Mouse (Mus musculus) retina, postnatal 7 days (tissue): ENCODE measurements at regions not wholly inside any gene's neighbourhood (a gene's known extent, or its start where the extent isn't known, plus 50 kb on each side); places are given as distances from the start of the nearest gene placed in this dataset.

Source experiments
- DNase-seq: peaks from one replicate; pipeline ENCODE4 v3.0.0-alpha.2; 2012; ENCODE audit warnings: low read depth, low spot score

DNA sequence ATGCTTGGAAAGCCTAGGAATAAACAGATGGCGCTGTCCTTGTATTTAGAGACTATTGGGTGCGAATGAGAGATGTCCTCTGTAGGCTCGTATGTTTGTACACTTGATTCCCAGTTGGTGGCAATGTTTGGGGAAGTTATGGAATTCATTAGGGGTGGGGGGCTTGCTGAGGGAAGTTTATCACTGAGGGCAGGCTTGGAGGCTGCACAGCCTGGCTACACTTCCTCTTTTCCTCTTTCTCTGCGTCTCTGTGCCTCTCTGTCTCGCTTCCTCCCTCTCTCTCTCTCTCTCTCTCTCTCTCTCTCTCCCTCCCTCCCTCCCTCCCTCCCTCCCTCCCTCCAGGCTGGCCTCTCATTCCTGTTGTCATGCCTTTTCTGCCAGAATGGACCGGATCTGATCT, 104.2 kb upstream of the Arid2 start:
- DNase-seq, result no peak

DNA sequence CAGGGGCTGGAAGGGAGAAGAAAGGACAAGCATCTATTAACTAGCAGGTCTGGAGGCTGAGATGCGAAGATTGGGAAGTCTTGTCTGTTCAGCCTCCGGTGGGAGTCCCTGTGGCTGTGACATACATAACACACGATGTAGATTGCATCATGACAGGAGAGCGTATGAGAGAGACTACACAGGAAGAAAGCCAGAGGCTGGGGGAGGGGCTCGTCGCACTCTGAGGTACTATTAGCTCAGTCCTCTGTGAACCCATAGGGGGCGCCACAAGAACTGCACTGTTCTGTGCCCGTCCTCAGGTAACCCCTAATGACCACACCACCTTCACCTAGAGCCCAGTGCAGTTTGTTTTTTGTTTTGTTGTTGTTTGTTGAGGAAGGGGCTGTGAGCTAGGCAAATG, 102.7 kb upstream of the Arid2 start:
- DNase-seq, result no peak

DNA sequence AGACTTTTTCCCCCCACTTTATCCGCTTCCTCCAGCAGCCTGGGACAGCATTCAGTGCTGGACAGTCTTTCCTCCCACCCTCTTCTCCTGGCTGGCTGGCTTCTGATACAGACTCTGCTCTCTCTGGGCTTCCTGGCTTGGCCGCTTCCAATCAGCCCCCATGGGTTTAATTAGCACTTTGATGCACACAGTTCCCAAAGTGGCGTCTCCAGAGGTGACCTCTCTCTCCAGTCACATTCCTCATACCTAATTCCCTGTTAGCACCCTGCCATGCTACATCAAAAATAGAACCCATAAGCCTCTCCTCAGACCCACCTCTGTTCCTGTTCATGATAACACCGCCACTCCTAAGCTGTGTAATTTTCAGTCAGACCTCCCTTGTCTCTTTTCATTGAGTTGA, 101.9 kb upstream of the Arid2 start:
- no peak for DNase-seq

DNA sequence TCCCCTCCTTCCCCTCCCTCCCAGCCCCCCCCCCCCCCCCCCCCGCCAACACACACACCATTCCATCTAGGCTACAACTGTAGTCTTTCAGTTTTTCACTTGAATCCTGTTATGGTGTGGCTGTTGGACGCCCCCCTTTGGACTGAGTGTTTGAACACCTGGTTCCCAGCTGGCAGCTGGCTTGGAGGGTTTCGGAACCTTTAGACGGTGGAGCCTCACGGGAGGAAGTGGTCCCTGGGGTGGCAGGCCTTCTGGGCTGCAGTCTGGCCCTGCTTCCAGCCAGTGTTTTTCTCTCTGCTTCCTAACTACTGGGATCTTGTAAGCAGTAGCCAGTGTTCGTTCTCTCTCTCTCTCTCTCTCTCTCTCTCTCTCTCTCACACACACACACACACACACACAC, 101.4 kb upstream of the Arid2 start:
- DNase-seq, result no peak

DNA sequence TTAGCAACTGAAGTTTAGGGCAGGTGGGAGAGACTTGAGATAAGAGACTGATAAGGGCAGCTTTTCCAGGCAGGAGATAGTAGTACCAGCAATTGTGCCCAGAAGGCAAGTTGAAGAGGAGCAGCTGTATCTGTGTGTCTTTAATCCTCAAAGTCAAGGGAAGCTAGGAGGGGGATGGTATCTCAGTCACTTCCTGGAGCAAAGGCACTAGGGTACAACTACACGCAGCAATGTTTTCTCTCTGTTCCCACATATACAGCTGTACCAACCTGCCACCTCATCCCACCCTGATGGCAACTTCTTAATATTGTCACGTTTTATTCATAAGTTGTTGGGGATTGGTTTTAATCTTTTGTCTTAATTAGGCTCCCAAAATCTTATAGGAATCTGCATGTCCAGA, 97.8 kb upstream of the Arid2 start:
- DNase-seq, result no peak

DNA sequence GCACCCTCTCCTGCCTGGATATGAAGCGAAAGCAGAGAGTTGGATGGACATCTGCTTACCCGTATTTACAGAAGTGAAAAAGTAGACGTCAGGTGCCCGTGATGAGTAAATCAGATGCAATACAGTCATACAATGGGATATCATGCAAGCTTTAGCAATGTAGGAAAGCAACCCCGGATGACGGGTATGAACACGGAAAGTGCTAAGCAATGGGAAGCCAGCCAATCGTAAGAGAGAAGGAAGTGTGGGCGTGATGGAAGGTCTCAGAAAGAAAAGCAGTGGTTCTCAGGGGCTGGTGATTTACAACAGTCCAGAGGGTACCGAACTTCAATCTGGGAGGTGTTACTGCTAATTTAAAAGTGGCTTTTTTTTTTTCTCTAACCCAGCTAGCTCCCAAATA, 89.9 kb upstream of the Arid2 start:
- no peak for DNase-seq

DNA sequence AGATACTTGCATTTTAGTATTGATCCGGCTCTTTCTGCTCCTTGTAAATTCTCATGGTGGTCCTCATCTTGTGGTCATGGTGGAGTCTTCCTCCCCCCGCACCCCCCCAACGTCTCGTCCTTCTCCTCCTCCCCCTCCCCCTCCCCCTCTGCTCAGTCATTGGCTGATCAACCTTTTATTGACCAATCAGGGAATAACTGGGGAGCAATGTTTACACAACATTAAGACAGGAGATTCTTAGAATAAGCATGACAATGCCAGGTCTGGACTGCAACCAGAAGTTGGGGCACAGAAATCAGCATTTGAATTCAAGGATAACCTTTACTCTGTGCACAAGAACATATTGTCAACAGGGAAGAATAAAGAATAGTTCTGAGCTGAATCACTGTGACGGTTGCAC, 89.4 kb upstream of the Arid2 start:
- DNase-seq, result no peak

DNA sequence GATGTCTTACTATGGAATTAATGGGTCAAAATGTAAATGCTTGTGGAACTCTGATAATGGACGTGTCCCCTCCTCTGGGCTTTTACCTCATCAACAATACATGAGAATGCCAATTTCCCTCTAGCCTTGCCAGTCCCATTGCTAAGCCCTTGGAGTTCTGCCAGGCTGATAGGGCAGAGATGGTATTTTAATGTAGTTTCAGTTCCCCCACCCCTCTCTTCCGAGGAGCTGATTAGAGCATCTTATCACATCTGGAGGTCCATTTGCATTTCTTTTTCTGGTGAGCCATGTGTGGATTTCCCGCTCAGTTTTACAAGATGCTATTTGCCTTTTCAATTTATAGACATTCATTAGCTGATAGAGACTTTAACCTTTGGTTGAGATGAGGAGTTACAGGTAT, 86.0 kb upstream of the Arid2 start:
- DNase-seq, result no peak

DNA sequence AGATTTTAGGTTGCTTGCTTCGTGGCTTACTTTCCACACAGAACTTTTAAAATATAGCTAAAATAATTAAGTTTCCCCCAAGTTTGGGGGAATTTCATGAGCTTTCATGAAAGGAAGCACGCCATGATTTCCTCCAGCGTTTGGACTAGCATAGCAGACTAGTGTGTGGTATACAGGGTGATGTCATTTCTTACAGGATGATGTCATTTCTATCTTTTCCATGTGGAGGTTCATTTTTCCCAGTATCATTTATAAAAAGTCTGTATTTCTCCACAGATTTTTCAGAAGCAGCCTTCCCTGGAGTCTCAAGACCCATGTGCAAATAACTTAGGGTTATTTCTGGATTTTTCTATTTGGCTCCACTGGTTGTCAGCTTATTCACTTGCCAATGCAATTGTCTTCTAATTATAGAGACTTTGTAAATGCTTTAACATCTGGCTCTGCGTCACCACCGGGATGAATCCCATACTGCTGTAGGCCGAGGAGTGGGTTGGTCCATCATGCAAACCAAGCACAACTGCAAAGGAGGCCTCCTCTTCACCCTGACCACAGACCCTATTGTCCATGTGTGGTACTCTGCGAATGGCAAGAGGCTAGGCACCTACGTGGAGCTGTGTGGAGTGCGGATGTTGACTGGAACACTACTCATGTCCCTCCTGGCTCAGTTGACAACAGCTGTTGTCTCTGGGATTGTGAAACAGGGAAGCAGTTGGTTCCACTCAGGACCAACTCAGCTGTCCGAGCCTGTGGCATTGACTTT, 85.4 kb upstream of the Arid2 start:
- no peak for DNase-seq

DNA sequence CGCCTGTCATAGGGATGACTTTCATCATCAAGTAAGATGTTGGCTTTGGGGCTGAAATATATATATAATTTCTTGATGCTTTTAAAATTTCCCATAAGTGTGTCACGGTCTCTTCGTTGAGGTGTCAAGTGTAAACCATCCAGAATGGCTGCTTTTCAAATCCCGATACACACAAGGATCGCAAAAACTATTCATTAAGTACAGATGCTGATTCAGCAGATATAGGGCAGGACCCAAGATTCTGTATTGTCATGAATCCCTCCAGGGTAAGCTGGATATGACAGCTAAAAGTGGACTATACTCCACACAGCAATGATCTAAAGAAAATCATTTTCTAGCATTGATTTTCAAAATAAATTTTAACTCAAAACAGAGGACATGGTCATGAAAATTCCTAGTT, 83.1 kb upstream of the Arid2 start:
- no peak for DNase-seq

DNA sequence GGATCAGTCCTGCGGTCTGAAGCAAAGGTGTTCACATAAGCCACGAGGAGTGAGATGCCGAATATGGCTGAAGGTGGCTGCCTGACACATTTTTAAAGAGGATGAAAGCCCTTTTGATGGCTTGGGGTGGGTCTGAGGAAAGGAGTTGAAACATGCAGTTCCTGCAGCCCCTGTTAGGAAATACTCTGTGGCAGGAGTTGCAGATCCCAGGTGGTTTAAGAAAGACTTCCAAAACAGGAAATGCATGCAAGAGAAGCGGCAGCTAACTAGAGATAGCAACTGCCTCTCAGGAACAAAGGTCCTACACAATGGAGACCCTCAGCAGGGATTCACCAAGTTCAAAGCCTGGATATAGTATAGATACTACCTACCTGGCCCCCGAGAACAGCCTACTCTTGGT, 82.7 kb upstream of the Arid2 start:
- DNase-seq, result no peak

DNA sequence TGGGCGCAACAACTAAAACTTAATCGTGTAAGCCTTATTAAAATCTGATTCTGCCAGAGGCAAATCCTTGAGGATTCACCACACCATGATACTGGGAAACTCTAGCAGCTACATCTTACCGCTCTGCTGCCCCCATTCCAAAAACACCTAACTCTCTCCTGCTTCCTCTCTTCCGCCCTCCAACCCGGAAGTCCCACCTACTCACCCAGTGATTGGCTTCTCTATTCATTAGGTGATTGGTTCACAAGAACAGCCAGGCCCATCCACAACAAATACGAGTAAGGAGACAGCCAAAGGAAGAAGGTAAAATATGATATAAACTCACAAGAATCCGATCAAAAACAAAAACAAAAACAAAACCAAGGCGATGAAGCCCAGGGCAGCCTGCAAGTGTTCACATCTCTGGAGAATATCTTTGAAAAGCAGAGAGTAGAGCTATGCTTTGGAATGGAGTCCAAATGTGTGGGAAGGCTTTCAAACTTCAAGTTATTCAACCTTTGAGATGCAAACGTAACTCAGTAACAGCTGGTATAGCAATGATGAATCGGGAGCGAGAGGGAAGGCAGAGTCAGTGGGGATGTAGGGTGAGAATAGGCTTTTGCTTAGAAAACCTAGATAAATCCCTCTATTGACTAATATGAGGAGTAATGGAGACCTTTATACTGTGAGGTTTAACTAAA, 76.5 kb upstream of the Arid2 start:
- no peak for DNase-seq

DNA sequence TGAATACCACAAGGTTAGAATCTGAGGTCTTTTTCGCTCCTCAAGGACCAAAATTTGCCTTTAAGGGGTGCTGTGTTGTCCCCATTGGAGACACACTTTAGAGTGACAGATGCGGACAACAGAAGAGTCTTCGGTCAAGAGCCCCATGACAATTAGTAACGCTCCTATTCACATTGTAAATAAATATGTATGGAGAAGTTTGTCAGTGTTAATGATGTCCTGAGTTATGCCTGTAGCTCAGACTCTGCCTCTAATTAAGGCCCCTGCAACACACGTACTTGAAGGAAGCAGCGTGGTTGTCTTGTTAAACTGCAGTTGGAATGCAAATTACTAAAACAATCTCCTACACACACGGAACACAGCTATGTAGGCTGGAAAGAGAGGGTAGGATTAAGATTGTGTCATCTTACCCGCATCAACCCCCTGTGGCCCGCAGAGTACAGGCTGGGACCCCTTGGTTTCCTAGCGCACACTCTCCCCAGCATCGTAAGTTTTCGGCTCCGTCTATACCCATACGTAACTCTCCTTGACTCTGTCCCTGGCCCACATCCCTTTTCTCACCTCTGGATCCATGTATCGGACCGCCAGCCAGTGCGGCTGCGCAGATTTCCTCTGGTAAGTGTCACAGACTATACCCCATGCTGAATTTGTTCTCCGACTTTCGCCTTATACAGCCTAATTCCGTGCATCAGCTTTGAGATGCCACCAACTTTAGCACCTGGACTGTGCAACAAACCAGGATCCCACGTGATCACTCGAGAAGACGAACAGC, 73.6 kb upstream of the Arid2 start:
- no peak for DNase-seq

DNA sequence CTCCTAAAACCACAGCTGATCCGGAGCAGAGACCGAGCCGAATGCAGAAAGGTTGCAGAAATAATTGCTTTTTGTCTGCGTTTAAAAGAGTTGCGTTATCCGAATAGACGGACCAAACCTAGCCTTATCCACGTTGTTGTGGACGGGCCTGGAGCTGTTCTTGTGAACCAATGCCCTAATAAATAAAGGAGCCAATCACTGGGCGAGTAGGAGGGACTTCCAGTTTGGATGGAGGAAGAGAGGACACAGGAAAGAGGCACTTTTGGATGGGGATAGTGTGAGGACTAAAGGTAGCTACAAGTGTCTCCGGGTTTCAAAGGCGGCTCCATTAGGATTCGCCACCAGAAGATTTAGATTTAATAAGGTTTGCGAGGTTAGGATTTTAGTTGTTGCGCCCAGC, 69.4 kb upstream of the Arid2 start:
- DNase-seq, result no peak

DNA sequence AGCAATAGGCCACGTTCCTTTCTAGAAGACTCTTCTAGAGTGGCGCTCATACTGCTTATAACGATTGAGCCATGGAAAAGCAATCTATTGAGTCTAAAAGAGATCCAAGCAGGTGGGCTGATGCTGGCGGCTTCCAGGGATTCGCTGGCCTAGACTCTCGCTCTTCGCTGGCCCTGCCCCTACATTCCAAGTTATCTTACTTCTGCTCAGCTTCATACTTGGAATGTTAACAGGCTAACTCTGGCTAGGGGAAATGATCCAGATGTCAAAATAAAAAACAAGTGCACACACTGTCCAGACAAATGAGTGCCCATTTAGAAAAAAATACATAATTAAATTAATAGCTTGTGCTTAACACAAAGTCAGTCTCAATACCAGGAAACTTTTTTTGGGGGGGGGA, 67.6 kb upstream of the Arid2 start:
- no peak for DNase-seq

DNA sequence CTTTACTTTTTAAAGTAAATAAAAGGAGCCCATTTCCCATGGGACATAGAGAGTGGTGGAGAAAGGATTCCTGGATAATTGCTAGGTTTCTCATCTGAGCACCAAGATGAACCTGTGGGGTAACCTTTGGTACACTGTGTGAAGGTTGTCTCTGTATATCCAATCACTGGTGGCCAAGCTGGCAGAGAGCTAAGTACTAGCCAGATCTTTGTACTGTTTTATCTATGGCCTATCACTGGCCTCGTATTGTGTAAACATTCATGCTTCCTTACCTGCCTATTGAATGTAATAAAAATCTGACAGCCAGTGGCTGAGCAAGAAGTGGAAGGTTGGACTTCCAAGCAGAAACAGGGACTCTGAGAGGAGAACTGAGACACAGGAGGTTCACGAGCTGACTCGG, 55.3 kb upstream of the Arid2 start:
- DNase-seq, result no peak

DNA sequence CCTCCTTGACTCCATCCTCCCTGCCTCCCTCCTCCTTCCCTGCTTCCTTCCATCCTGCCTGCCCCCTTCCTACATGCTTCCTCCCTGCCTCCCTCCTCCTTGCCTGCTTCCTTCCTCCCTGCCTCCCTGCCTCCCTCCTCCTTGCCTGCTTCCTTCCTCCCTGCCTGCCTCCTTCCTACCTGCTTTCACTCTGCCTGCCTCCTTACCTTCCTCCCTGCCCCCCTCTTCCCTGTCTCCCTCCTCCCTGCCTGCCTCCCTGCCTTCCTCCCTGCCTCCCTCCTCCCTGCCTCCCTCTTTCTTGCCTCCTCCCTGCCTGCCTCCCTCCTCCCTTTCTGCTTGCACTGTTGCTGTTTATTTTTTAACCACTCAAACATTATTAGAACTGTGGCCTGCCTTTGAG, 54.2 kb upstream of the Arid2 start:
- no peak for DNase-seq

DNA sequence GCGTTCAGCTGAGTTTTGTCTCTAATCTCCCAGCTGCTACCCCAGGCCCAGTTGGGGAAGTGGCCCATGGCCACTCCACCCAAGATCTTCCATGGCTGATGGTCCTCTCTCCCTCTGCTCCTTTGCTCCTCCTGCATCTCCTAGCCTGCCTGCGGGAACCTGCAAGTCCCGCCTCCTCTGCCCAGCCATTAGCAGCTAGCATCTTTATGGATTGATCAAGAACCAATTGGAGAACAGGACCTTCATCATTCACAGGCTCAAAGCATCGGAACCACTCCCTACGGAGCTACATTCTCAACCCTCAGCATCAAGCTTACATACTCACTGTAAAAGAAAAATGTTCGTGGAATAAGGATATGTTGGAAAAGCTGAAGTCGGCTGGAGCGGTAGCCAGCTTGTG, 52.5 kb upstream of the Arid2 start:
- DNase-seq, result no peak
